Mouse (Mus musculus) olfactory bulb, adult 2 months (tissue): Measurements from ENCODE around the gene Rwdd3.
A peak's percentile ranks its signal among the peaks of the same experiment; 100 is the strongest.

Experiments
- CTCF ChIP-seq: fragments of 200-500 bp; IDR thresholded peaks from 2 replicates; pipeline ENCODE4 v1.5.1; 2012; ENCODE audit warnings: low read depth, mild to moderate bottlenecking, low read length, moderate library complexity; ENCODE audit not compliant: insufficient read depth
- POLR2A ChIP-seq: fragments of 200-500 bp; IDR thresholded peaks from 2 replicates; pipeline ENCODE4 v1.6.1; 2012; ENCODE audit warnings: mild to moderate bottlenecking, low read depth, low read length, moderate library complexity; ENCODE audit not compliant: insufficient read depth

DNA sequence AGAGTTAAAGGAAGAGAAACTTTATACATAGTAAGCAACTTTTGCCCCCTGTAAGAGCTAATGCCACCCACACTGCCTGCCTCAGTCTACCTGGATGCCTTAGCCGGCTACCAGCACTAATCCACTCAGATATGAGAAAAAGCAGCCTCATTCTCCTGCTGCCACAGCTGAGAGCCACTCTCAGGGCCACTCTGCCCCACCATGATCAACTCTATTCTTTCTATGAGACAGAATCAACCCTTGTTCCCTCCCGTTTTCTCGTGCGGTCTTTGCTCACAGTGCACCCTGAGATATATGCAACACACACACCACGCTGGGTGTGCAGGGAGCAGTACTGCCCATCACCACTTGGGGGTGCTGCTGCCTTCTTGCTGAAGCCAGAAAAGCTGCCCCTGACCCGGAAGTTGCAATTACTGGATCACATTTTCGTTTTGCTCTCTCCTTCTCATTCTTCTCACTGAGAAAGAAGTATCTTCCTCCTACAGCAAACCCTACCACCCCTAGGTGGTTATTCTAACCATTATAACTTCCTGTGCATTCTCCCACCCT lies 8.2 kb downstream of the Rwdd3 start:
- peak; percentile 66 for TF ChIP-seq CTCF
- no peak for TF ChIP-seq POLR2A
